Mouse (Mus musculus): ENCODE results near the gene Pnmal2. TPM values are rescaled to one million over a fixed set of nuclear protein-coding genes. Genes with fewer than 3 reads are reported as not detected.

Pnmal2 gene
- total and polyA plus RNA-seq, 3 experiments: 0.07 TPM; not detected in 2

DNA sequence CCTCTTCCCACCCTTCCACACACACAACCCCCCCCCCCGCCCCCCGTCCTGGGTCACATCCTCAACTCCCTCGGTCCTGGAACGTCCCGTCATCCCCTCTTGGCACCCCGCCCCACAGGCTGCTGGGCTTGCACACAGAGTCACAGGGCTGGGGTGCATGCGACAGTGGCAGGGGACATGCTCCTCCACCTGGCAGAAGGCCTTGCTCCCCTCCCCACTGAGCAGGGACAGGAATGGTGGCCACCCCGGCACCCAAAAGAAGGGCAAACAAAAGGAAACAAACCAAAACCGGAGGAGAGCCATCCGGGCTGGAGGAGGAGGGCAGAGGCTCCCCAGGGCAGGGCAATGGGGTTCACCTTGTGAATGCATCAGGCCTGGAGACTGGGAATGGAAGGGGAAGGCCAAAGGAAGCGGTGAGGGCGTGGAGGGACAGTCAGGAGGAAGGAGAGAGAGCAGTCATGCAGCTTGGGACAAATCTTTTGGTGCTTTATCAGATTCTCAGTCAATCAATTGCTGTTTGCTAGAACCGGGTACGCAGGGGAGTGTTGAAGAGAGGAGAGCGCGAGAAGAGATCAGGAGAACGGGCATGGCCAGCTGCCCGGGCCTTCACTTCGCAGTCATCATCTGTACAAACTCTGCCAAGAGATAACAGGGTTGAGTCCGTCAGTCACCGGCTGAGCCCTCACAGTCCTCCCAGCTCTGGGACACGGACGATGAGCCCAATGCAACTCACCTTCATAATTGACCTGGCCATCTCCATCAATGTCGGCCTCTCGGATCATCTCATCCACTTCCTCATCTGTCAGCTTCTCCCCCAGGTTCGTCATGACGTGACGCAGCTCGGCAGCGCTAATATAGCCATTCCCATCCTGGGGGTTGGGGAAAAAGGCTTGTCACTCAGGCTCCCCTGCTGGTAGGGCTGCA is 27.9 kb upstream of the Pnmal2 start:
- peaks cover 0 to 11% of the 10 kb centered on the region in 2 experiments; a peak in 2 of 4 replicates for H3K4me1 ChIP-seq (ENCODE audit: control insufficient read depth in 1 of 2, insufficient read depth in 2 of 2, low read length in 2 of 2)
- H3K9ac ChIP-seq (ENCODE audit: control insufficient read depth, low read depth, low read length, poor library complexity, severe bottlenecking): no peak overlapping the region
- H3K4me3 ChIP-seq (ENCODE audit: control insufficient read depth in 1 of 2, insufficient read depth in 1 of 2, low read depth in 2 of 2, low read length in 2 of 2): no peak overlapping the region
- no peaks in the 10 kb centered on the region for H3K27me3 ChIP-seq (ENCODE audit: control insufficient read depth in 1 of 2, insufficient read depth in 2 of 2, low read length in 2 of 2)
- peaks cover 22% of the 10 kb centered on the region for H3K79me2 ChIP-seq (ENCODE audit: control insufficient read depth, insufficient read depth, low read length, poor library complexity)
- H3K27ac ChIP-seq (ENCODE audit: control insufficient read depth, low read depth, low read length): no peak overlapping the region
- H3K36me3 ChIP-seq (ENCODE audit: control insufficient read depth in 1 of 2, insufficient read depth in 2 of 2, low read length in 2 of 2): peaks cover 0 to 1% of the 10 kb centered on the region in 2 experiments; a peak in 2 of 4 replicates
- DNase-seq (ENCODE audit: low read depth, low spot score): no peak
- no peaks in the 10 kb centered on the region for H3K9me3 ChIP-seq (replicated peaks; ENCODE audit: insufficient read depth, low read length)
- TF ChIP-seq EP300 (IDR thresholded peaks at IDR 0.05; ENCODE audit: low read depth in 1 of 2, low read length in 2 of 2): no peak
- no peak for TF ChIP-seq MAX (IDR thresholded peaks at IDR 0.05; ENCODE audit: low read length)
- no peak for TF ChIP-seq POLR2AphosphoS5 (IDR thresholded peaks at IDR 0.05; ENCODE audit: borderline replicate concordance, low read depth, low read length)
- TF ChIP-seq GATA1 (IDR thresholded peaks at IDR 0.05; ENCODE audit: low read depth, low read length): no peak
- no peak for TF ChIP-seq RAD21 (IDR thresholded peaks at IDR 0.05; ENCODE audit: low read depth, low read length)
- no peak for TF ChIP-seq MYC (IDR thresholded peaks at IDR 0.05; ENCODE audit: low read depth, low read length)
- TF ChIP-seq ZKSCAN1 (IDR thresholded peaks at IDR 0.05; ENCODE audit: low read depth, low read length): no peak
- TF ChIP-seq ETS1 (IDR thresholded peaks at IDR 0.05; ENCODE audit: low read depth, low read length): no peak
- no peak for TF ChIP-seq ZMIZ1 (IDR thresholded peaks at IDR 0.05; ENCODE audit: low read depth, low read length)
- no peak for TF ChIP-seq SMC3 (IDR thresholded peaks at IDR 0.05; ENCODE audit: low read depth, low read length)
- no peak for TF ChIP-seq CTCF (IDR thresholded peaks at IDR 0.05 in 2 of 3, conservative IDR thresholded peaks at IDR 0.05 in 1 of 3; ENCODE audit: control insufficient read depth in 1 of 3, insufficient read depth in 1 of 3, low read depth in 2 of 3, low read length in 3 of 3, poor library complexity in 1 of 3, severe bottlenecking in 1 of 3)
- TF ChIP-seq ZC3H11A (IDR thresholded peaks at IDR 0.05; ENCODE audit: low read depth, low read length): no peak
- TF ChIP-seq GABPA (IDR thresholded peaks at IDR 0.05; ENCODE audit: low read depth, low read length): no peak
- no peak for TF ChIP-seq TBP (IDR thresholded peaks at IDR 0.05; ENCODE audit: low read depth, low read length)
- no peak for TF ChIP-seq E2F4 (IDR thresholded peaks at IDR 0.05; ENCODE audit: borderline replicate concordance, low read depth, low read length)
- TF ChIP-seq MEF2A (IDR thresholded peaks at IDR 0.05; ENCODE audit: extremely low read depth, insufficient replicate concordance, low read depth, low read length, poor library complexity, severe bottlenecking): no peak
- TF ChIP-seq MAFK (IDR thresholded peaks at IDR 0.05; ENCODE audit: borderline replicate concordance, low read depth, low read length): no peak

DNA sequence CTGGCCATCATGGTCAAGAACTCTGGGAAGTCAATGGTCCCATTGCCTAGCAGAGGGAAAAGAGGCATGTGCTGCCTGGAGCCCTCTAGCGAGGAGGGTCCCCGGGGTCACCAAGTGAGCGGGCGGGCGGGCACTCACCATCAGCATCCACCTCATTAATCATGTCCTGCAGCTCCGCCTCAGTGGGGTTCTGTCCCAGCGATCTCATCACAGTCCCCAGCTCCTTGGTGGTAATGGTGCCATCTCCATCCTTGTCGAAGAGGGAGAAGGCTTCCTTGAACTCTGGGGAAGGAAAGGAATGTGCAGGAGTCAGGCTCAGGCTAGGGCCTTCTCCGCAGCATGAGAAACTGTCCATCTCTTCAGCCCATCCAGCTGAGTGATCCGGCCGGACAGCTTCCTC is 27.0 kb upstream of the Pnmal2 start:
- DNase-seq (ENCODE audit: low read depth, low spot score): no peak
- TF ChIP-seq ELF1 (IDR thresholded peaks at IDR 0.05; ENCODE audit: low read depth, low read length) (no peak), POLR2AphosphoS5 (IDR thresholded peaks at IDR 0.05; ENCODE audit: borderline replicate concordance, low read depth, low read length) (no peak)

More for the DNA sequence above, 27.0 kb upstream of the Pnmal2 start:
- H3K36me3 ChIP-seq (ENCODE audit: control insufficient read depth in 1 of 2, insufficient read depth in 2 of 2, low read length in 2 of 2): peaks cover 0 to 10% of the 10 kb centered on the region in 2 experiments; a peak in 2 of 4 replicates
- peaks cover 30% of the 10 kb centered on the region for H3K79me2 ChIP-seq (ENCODE audit: control insufficient read depth, insufficient read depth, low read length, poor library complexity)
- no peak overlapping the region for H3K9ac ChIP-seq (ENCODE audit: control insufficient read depth, low read depth, low read length, poor library complexity, severe bottlenecking)
- H3K27ac ChIP-seq (ENCODE audit: control insufficient read depth, low read depth, low read length): no peak overlapping the region
- peaks cover 0 to 17% of the 10 kb centered on the region in 2 experiments; a peak in 3 of 4 replicates for H3K4me1 ChIP-seq (ENCODE audit: control insufficient read depth in 1 of 2, insufficient read depth in 2 of 2, low read length in 2 of 2)
- no peak overlapping the region for H3K4me3 ChIP-seq (ENCODE audit: control insufficient read depth in 1 of 2, insufficient read depth in 1 of 2, low read depth in 2 of 2, low read length in 2 of 2)
- H3K9me3 ChIP-seq (replicated peaks; ENCODE audit: insufficient read depth, low read length): no peaks in the 10 kb centered on the region
- no peaks in the 10 kb centered on the region for H3K27me3 ChIP-seq (ENCODE audit: control insufficient read depth in 1 of 2, insufficient read depth in 2 of 2, low read length in 2 of 2)
